Mouse (Mus musculus): ENCODE measurements around the gene Gm10570. TPM values are rescaled to one million over a fixed set of nuclear protein-coding genes. Genes with fewer than 3 reads are reported as not detected.
A peak's percentile ranks its signal among the peaks of the same experiment; 100 is the strongest.

The Gm10570 gene
- total and polyA plus RNA-seq, 2 experiments from 2014 or later: 1.3 to 4.5 TPM

GRCm38 (mm10) chr4:130335867-130336266, 27.4 kb upstream of the Gm10570 start:
- TF ChIP-seq CTCF (IDR thresholded peaks at IDR 0.05; ENCODE audit: low read depth): no peak
- WGBS: 93% methylated on average over 5 of the region's 5 CpGs
- ATAC-seq: no peak
- DNase-seq (ENCODE audit: low spot score): no peak
- no peaks in the 10 kb centered on the region for H3K4me1 ChIP-seq (ENCODE audit: insufficient read depth, low read length)
- no peak overlapping the region for H3K4me2 ChIP-seq (ENCODE audit: low read depth, low read length)
- no peak overlapping the region for H3K4me3 ChIP-seq (ENCODE audit: low read length)
- H3K27ac ChIP-seq: no peak overlapping the region
- no peak overlapping the region for H3K9ac ChIP-seq (replicated peaks; ENCODE audit: low read length)
- no peaks in the 10 kb centered on the region for H3K27me3 ChIP-seq (ENCODE audit: insufficient read depth, low read length)
- H3K9me3 ChIP-seq (ENCODE audit: low read length): no peaks in the 10 kb centered on the region
- peaks cover 20% of the 10 kb centered on the region; the same call in 1 of the 2 replicates for H3K36me3 ChIP-seq (ENCODE audit: insufficient read depth, low read length)

- peak; percentile 31 for DNase-seq (ENCODE audit: low spot score)
- ATAC-seq: no peak
- Histone ChIP-seq H3K27ac (peak overlapping the region; percentile 0; the same call in 1 of the 2 replicates), H3K9ac (replicated peaks; ENCODE audit: low read length) (no peak overlapping the region), H3K27me3 (ENCODE audit: insufficient read depth, low read length) (no peaks in the 10 kb centered on the region), H3K36me3 (ENCODE audit: insufficient read depth, low read length) (peaks cover 27% of the 10 kb centered on the region), H3K9me3 (ENCODE audit: low read length) (no peaks in the 10 kb centered on the region), H3K4me1 (ENCODE audit: insufficient read depth, low read length) (no peaks in the 10 kb centered on the region), H3K4me3 (ENCODE audit: low read length) (no peak overlapping the region), H3K4me2 (ENCODE audit: low read depth, low read length) (no peak overlapping the region)
- 67% methylated on average over 9 of the region's 9 CpGs for WGBS
- no peak for TF ChIP-seq CTCF (IDR thresholded peaks at IDR 0.05; ENCODE audit: low read depth)
Observed at GRCm38 (mm10) chr4:130327366-130327765, 18.9 kb upstream of the Gm10570 start.

DNA sequence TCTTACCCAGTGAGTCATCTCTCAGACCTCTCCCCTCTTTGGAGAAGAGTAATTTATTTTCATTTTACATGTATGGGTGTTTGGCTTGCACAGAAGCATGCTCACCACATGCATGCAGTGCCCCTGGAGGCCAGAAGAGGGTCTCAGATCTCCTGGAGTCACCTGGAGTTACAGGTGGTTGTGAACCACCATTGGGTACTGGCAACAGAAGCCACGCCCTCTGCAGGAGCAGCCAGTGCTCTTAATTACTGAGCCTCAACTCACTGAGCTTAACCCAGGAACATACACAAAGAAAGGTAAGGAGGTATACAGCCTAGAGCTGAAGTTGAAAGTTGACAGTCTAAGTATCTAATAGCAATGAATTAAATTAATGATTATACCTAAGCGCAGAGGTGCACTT, 17.0 kb upstream of the Gm10570 start:
- Histone ChIP-seq H3K27ac (no peak overlapping the region), H3K36me3 (ENCODE audit: insufficient read depth, low read length) (peaks cover 35% of the 10 kb centered on the region), H3K9ac (replicated peaks; ENCODE audit: low read length) (no peak overlapping the region), H3K27me3 (ENCODE audit: insufficient read depth, low read length) (no peaks in the 10 kb centered on the region), H3K4me1 (ENCODE audit: insufficient read depth, low read length) (no peaks in the 10 kb centered on the region), H3K9me3 (ENCODE audit: low read length) (no peaks in the 10 kb centered on the region), H3K4me3 (ENCODE audit: low read length) (no peak overlapping the region), H3K4me2 (ENCODE audit: low read depth, low read length) (no peak overlapping the region)
- DNase-seq (ENCODE audit: low spot score) (no peak), ATAC-seq (no peak)
- TF ChIP-seq CTCF (IDR thresholded peaks at IDR 0.05; ENCODE audit: low read depth): peak; percentile 29; the same call in 1 of the 2 replicates
- 93% methylated on average over 2 of the region's 2 CpGs for WGBS

DNA sequence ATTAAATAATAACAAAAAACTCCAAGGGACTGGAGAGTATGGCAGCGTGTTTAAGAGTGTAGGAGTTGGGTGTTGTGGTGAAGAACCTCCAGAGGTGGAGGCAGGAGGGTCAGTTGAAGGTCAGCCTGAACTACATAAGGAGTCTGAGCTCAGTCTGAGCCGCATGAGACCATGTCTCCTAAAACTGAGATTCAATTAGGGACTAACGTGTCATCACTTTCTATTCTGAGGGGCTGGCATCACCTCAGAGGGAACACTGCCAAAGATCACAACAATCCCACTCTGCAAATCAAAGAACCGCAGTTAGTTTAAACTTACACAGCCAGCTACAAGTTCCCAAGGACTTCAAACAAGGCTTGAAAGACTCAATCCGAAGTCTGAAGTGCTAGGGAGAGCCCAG, 15.1 kb upstream of the Gm10570 start:
- peaks cover 36% of the 10 kb centered on the region for H3K36me3 ChIP-seq (ENCODE audit: insufficient read depth, low read length)

DNA sequence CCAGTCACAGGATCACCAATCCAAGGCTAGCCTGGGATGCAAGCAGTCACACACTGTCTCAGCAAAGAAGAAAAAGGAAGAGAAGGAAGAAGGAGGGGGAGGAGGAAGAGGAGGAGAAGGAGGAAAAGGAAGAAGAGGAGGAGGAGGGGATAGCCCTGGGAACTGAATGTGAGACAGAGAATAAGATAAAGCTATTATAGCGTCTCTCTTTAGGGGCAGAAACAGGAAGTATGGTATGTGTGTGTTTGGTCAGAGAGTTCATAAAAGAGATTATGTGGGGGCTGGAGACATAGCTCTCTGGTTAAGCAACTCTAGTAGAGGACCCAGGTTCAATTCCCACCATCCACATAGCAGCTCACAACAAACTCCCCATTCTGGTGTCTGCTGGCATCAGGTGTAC, 14.7 kb upstream of the Gm10570 start:
- ATAC-seq (no peak), DNase-seq (ENCODE audit: low spot score) (no peak)
- Histone ChIP-seq H3K9ac (replicated peaks; ENCODE audit: low read length) (no peak overlapping the region), H3K4me2 (ENCODE audit: low read depth, low read length) (no peak overlapping the region), H3K4me3 (ENCODE audit: low read length) (no peak overlapping the region), H3K36me3 (ENCODE audit: insufficient read depth, low read length) (peaks cover 39% of the 10 kb centered on the region), H3K27ac (no peak overlapping the region), H3K27me3 (ENCODE audit: insufficient read depth, low read length) (no peaks in the 10 kb centered on the region), H3K4me1 (ENCODE audit: insufficient read depth, low read length) (no peaks in the 10 kb centered on the region), H3K9me3 (ENCODE audit: low read length) (no peaks in the 10 kb centered on the region)
- no peak for TF ChIP-seq CTCF (IDR thresholded peaks at IDR 0.05; ENCODE audit: low read depth)
- 81% methylated on average over 1 of the region's 1 CpGs for WGBS

More for the DNA sequence above, 15.1 kb upstream of the Gm10570 start:
- DNase-seq (ENCODE audit: low spot score) (no peak), ATAC-seq (no peak)
- H3K9ac ChIP-seq (replicated peaks; ENCODE audit: low read length): no peak overlapping the region
- H3K4me3 ChIP-seq (ENCODE audit: low read length): no peak overlapping the region
- 68% methylated on average over 5 of the region's 5 CpGs for WGBS
- no peak overlapping the region for H3K4me2 ChIP-seq (ENCODE audit: low read depth, low read length)
- H3K27me3 ChIP-seq (ENCODE audit: insufficient read depth, low read length): no peaks in the 10 kb centered on the region
- H3K9me3 ChIP-seq (ENCODE audit: low read length): no peaks in the 10 kb centered on the region
- no peaks in the 10 kb centered on the region for H3K4me1 ChIP-seq (ENCODE audit: insufficient read depth, low read length)
- no peak for TF ChIP-seq CTCF (IDR thresholded peaks at IDR 0.05; ENCODE audit: low read depth)
- no peak overlapping the region for H3K27ac ChIP-seq

- H3K9ac ChIP-seq (replicated peaks; ENCODE audit: low read length): no peak overlapping the region
- no peak overlapping the region for H3K4me3 ChIP-seq (ENCODE audit: low read length)
- no peak overlapping the region for H3K27ac ChIP-seq
- no peak for TF ChIP-seq CTCF (IDR thresholded peaks at IDR 0.05; ENCODE audit: low read depth)
- H3K36me3 ChIP-seq (ENCODE audit: insufficient read depth, low read length): peaks cover 39% of the 10 kb centered on the region
- H3K4me2 ChIP-seq (ENCODE audit: low read depth, low read length): no peak overlapping the region
- WGBS: 83% methylated on average over 7 of the region's 7 CpGs
- no peaks in the 10 kb centered on the region for H3K27me3 ChIP-seq (ENCODE audit: insufficient read depth, low read length)
- no peak for DNase-seq (ENCODE audit: low spot score)
- ATAC-seq: no peak
- H3K9me3 ChIP-seq (ENCODE audit: low read length): no peaks in the 10 kb centered on the region
- no peaks in the 10 kb centered on the region for H3K4me1 ChIP-seq (ENCODE audit: insufficient read depth, low read length)
Observed at GRCm38 (mm10) chr4:130322567-130322966, 14.1 kb upstream of the Gm10570 start.

DNA sequence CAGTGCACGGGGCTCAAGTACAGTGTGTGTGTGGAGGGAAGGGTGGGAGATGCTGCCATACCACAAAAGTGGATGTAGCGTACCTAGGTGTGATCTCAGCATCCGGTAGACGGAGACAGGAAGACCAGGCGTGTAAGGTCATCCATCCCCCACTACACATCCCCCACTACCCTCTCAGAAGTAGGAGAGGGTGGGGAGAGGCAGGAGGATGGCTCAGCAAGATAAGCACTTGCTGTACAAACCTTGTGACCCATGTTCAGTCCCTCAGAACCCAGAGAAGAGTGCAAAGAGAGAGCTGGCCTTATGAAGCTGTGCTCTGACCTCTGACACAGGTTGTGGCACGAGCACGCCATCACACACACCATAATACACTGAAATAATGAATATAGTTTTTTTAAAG, 13.2 kb upstream of the Gm10570 start:
- Histone ChIP-seq H3K9ac (replicated peaks; ENCODE audit: low read length) (no peak overlapping the region), H3K4me1 (ENCODE audit: insufficient read depth, low read length) (no peaks in the 10 kb centered on the region), H3K27me3 (ENCODE audit: insufficient read depth, low read length) (no peaks in the 10 kb centered on the region), H3K4me2 (ENCODE audit: low read depth, low read length) (no peak overlapping the region), H3K4me3 (ENCODE audit: low read length) (no peak overlapping the region), H3K27ac (no peak overlapping the region), H3K9me3 (ENCODE audit: low read length) (no peaks in the 10 kb centered on the region), H3K36me3 (ENCODE audit: insufficient read depth, low read length) (peaks cover 39% of the 10 kb centered on the region)
- DNase-seq (ENCODE audit: low spot score): no peak
- 93% methylated on average over 7 of the region's 7 CpGs for WGBS
- ATAC-seq: no peak
- no peak for TF ChIP-seq CTCF (IDR thresholded peaks at IDR 0.05; ENCODE audit: low read depth)
